Mouse (Mus musculus) ES-Bruce4 (cell line): ENCODE measurements around the gene Iqcd.

Source experiments
- CTCF ChIP-seq: IDR thresholded peaks from one replicate; pipeline ENCODE4 v1.8.1; 2011; ENCODE audit warnings: low read depth, low read length
- EP300 ChIP-seq: IDR thresholded peaks from 2 replicates; pipeline ENCODE4 v1.6.1; 2011; ENCODE audit warnings: low read depth, low read length; ENCODE audit not compliant: insufficient read depth

DNA sequence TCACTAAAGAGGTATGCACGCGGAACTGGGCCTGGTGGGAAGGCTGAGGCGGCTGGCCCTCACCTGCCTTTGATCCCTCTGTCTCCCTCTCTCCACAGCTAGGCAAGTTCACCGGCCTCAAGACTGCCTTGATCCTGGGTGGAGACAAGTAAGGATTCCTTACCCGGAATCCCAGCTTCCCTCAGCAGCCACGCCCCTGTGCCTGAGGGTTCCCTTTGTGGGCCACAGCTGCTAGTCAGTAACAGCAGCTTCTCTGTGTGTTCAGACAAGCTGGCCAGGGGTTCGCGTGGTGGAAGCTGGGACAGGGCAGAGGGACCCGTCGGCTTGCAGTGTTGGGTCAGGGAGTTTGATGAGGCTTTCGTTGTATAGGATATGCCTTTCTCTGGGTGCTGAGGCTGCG, 30.0 kb downstream of the Iqcd start:
- no peak for TF ChIP-seq CTCF
- TF ChIP-seq EP300 = peak; percentile 72; the same call in 1 of the 2 replicates
